Mouse (Mus musculus) embryonic fibroblast, embryonic 13.5 days (primary cell): ENCODE results near the gene Tspan4.

ENCODE experiments used
- CTCF ChIP-seq: IDR thresholded peaks from 2 replicates; pipeline ENCODE4 v1.5.1; 2011; ENCODE audit warnings: mild to moderate bottlenecking, control low read depth, low read length, moderate library complexity, borderline replicate concordance; ENCODE audit not compliant: insufficient read depth
- POLR2A ChIP-seq: IDR thresholded peaks from 2 replicates; pipeline ENCODE4 v1.6.1; 2011; ENCODE audit warnings: low read depth, mild to moderate bottlenecking, control low read depth, low read length, moderate library complexity

- TF ChIP-seq CTCF (no peak), POLR2A (no peak)
Observed at GRCm38 (mm10) chr7:141456739-141457138, 18.3 kb upstream of the Tspan4 start.
